In the genomic region with DNA sequence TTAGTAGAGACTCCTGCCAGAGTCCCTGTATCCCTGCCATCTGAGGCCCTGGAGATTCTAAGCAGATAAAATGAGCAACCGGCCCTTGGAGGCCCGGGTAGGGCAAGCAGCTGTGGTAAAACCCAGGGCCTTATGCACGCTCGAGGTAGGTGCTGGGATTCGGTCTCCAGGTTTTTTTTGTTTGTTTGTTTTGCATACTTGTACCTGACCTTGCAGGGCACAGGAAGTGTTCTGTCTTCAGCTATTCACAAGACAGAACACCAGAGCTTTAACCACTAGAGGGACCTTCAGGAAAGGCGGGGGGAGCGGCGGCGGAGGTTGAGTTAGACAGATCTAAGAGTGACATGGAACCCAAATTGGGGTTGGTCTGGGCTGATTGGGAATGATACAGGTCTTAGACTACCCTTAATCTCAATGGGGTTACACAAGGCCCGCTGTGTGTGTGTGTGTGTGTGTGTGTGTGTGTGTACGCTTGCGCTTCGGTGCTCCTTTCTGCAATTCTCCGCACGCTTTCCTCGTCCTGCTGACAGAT, we compare ENCODE assay signal across 8 mouse cellular contexts. TPM values are rescaled to one million over a fixed set of nuclear protein-coding genes. Genes with fewer than 3 reads are reported as not detected.
DNase-seq lines count a peak whose midpoint lies in the region; ATAC-seq and TF ChIP-seq lines count a peak whose summit lies in the region.

No protein-coding gene starts in this region.

- no peaks in the 10 kb centered on the region for H3K36me3 ChIP-seq in CH12.LX (replicated peaks in 1 of 2; ENCODE audit: control insufficient read depth in 1 of 2, insufficient read depth in 1 of 2, low read length in 1 of 2)
- H3K36me3 ChIP-seq in forebrain, embryonic 11.5 days (ENCODE audit: control insufficient read depth, insufficient read depth, low read length): no peaks in the 10 kb centered on the region
- H3K36me3 ChIP-seq in heart, embryonic 16.5 days (ENCODE audit: control insufficient read depth, insufficient read depth): no peaks in the 10 kb centered on the region
- no peaks in the 10 kb centered on the region for H3K36me3 ChIP-seq in liver, embryonic 15.5 days (replicated peaks)
- H3K36me3 ChIP-seq in neural tube, embryonic 13.5 days: no peaks in the 10 kb centered on the region

- H3K9me3 ChIP-seq in CH12.LX (replicated peaks; ENCODE audit: low read length): no peaks in the 10 kb centered on the region
- no peaks in the 10 kb centered on the region for H3K9me3 ChIP-seq in forebrain, embryonic 11.5 days (ENCODE audit: control insufficient read depth, low read length)
- H3K9me3 ChIP-seq in heart, embryonic 16.5 days (replicated peaks; ENCODE audit: control insufficient read depth, low read length): no peaks in the 10 kb centered on the region
- H3K9me3 ChIP-seq in liver, embryonic 15.5 days (replicated peaks): no peaks in the 10 kb centered on the region
- no peaks in the 10 kb centered on the region for H3K9me3 ChIP-seq in neural tube, embryonic 13.5 days

- H3K27me3 ChIP-seq in CH12.LX (replicated peaks): no peaks in the 10 kb centered on the region
- no peaks in the 10 kb centered on the region; the same call in 1 of the 2 replicates for H3K27me3 ChIP-seq in forebrain, embryonic 11.5 days (ENCODE audit: control insufficient read depth, insufficient read depth, low read length)
- no peaks in the 10 kb centered on the region for H3K27me3 ChIP-seq in heart, embryonic 16.5 days (ENCODE audit: control insufficient read depth, insufficient read depth, low read length)
- no peaks in the 10 kb centered on the region; the same call in 1 of the 2 replicates for H3K27me3 ChIP-seq in liver, embryonic 15.5 days
- peaks cover 7% of the 10 kb centered on the region; the same call in 1 of the 2 replicates for H3K27me3 ChIP-seq in neural tube, embryonic 13.5 days

- H3K4me2 ChIP-seq in CH12.LX (ENCODE audit: insufficient read depth, low read depth, poor library complexity, severe bottlenecking): peak overlapping the region; percentile 73
- H3K4me2 ChIP-seq in forebrain, embryonic 11.5 days (ENCODE audit: low read depth, low read length, severe bottlenecking): peak overlapping the region; percentile 77
- peak overlapping the region; percentile 78 for H3K4me2 ChIP-seq in heart, embryonic 16.5 days (ENCODE audit: low read depth, low read length)
- H3K4me2 ChIP-seq in liver, embryonic 15.5 days: peak overlapping the region; percentile 72
- peak overlapping the region; percentile 96 for H3K4me2 ChIP-seq in neural tube, embryonic 13.5 days

- 2% methylated on average over 16 of the region's 16 CpGs for WGBS in forebrain, embryonic 11.5 days
- under 1% methylated on average over 16 of the region's 16 CpGs for WGBS in heart, embryonic 16.5 days
- 2% methylated on average over 16 of the region's 16 CpGs for WGBS in liver, embryonic 15.5 days (ENCODE audit: insufficient replicate concordance)
- WGBS in neural tube, embryonic 13.5 days: 2% methylated on average over 16 of the region's 16 CpGs

- peak overlapping the region; percentile 85 to 96 (median 93) for H3K4me3 ChIP-seq in CH12.LX (replicated peaks in 1 of 3; ENCODE audit: low read depth in 2 of 3, low read length in 2 of 3, poor library complexity in 1 of 3)
- H3K4me3 ChIP-seq in forebrain, embryonic 11.5 days (ENCODE audit: low read depth, low read length): peak overlapping the region; percentile 46
- peak overlapping the region; percentile 61 for H3K4me3 ChIP-seq in heart, embryonic 16.5 days (ENCODE audit: low read length)
- H3K4me3 ChIP-seq in liver, embryonic 15.5 days (replicated peaks): peak overlapping the region; percentile 58
- peak overlapping the region; percentile 59 for H3K4me3 ChIP-seq in neural tube, embryonic 13.5 days

- H3K79me2 ChIP-seq in CH12.LX (replicated peaks; ENCODE audit: control insufficient read depth, extremely low read depth, insufficient read depth, poor library complexity, severe bottlenecking): peaks cover 39% of the 10 kb centered on the region

- TF ChIP-seq EP300 in CH12.LX (IDR thresholded peaks at IDR 0.05; ENCODE audit: low read length): peak; percentile 33; the same call in 1 of the 2 replicates

- in situ Hi-C loops in CH12.LX (cut with MboI; ENCODE audit: low pct_ligation_motif_present, low pct_unique_long_range_greater_than_20kb, low sequenced_read_pairs): no loop called here

- H3K4me1 ChIP-seq in CH12.LX (ENCODE audit: control insufficient read depth in 1 of 2, insufficient read depth in 2 of 2): peaks cover 14 to 33% of the 10 kb centered on the region in 2 experiments
- H3K4me1 ChIP-seq in forebrain, embryonic 11.5 days (replicated peaks; ENCODE audit: control insufficient read depth, insufficient read depth, low read length): peaks cover 2% of the 10 kb centered on the region; the same call in 1 of the 2 replicates
- H3K4me1 ChIP-seq in heart, embryonic 16.5 days (ENCODE audit: control insufficient read depth, insufficient read depth, low read length): peaks cover 2% of the 10 kb centered on the region; the same call in 1 of the 2 replicates
- peaks cover 17% of the 10 kb centered on the region for H3K4me1 ChIP-seq in liver, embryonic 15.5 days (replicated peaks)
- H3K4me1 ChIP-seq in neural tube, embryonic 13.5 days (replicated peaks): peaks cover 14% of the 10 kb centered on the region

- peak overlapping the region; percentile 87 for H3K27ac ChIP-seq in CH12.LX (ENCODE audit: insufficient read depth, low read depth)
- no peak overlapping the region for H3K27ac ChIP-seq in forebrain, embryonic 11.5 days (ENCODE audit: low read depth, low read length)
- H3K27ac ChIP-seq in heart, embryonic 16.5 days (ENCODE audit: low read length): 0 out of 2 replicates have a peak overlapping the region, but pooled peaks have one; percentile 11
- H3K27ac ChIP-seq in liver, embryonic 15.5 days (replicated peaks): peak overlapping the region; percentile 68
- no peak overlapping the region for H3K27ac ChIP-seq in neural tube, embryonic 13.5 days (replicated peaks)

- H3K9ac ChIP-seq in CH12.LX (ENCODE audit: insufficient read depth, low read depth): peak overlapping the region; percentile 88
- H3K9ac ChIP-seq in forebrain, embryonic 11.5 days (ENCODE audit: low read length): peak overlapping the region; percentile 43
- H3K9ac ChIP-seq in heart, embryonic 16.5 days (ENCODE audit: low read length): peak overlapping the region; percentile 68
- H3K9ac ChIP-seq in liver, embryonic 15.5 days: no peak overlapping the region
- H3K9ac ChIP-seq in neural tube, embryonic 13.5 days: peak overlapping the region; percentile 60

- DNase-seq in CH12.LX (ENCODE audit: extremely low read depth): peak; percentile 81
- peak; percentile 36 for DNase-seq in c-Kit-positive CD71-negative TER-119-negative erythroid progenitor cells, embryonic 14.5 days (ENCODE audit: low read depth)
- peak; percentile 71 for DNase-seq in forebrain, embryonic 11.5 days (ENCODE audit: low spot score)
- peak; percentile 61 to 72 for DNase-seq in kidney, postnatal 25 days
- DNase-seq in testis, postnatal 10 days (ENCODE audit: low spot score): peak; percentile 66

- TF ChIP-seq POLR2A in CH12.LX (IDR thresholded peaks at IDR 0.05; ENCODE audit: low read depth, low read length): no peak

- ATAC-seq in forebrain, embryonic 11.5 days (replicated peaks; ENCODE audit: low FRiP score): peak; percentile 79
- ATAC-seq in heart, embryonic 16.5 days (replicated peaks; ENCODE audit: extremely low read depth, insufficient read depth, low FRiP score): peak; percentile 72
- ATAC-seq in liver, embryonic 15.5 days (ENCODE audit: insufficient read depth): peak; percentile 49
- ATAC-seq in neural tube, embryonic 13.5 days (ENCODE audit: low read depth): peak; percentile 86

- dilution Hi-C loops in CH12.LX (cut with MboI; ENCODE audit: extremely low pct_ligation_motif_present, extremely low pct_unique_long_range_greater_than_20kb, low sequenced_read_pairs): no loop called here

- TF ChIP-seq CTCF in CH12.LX (conservative IDR thresholded peaks at IDR 0.05 in 1 of 2, IDR thresholded peaks at IDR 0.05 in 1 of 2; ENCODE audit: low read depth in 2 of 2, low read length in 2 of 2): peak in 1 of 2 experiments; percentile 66; a peak in 2 of 4 replicates

- TF ChIP-seq RAD21 in CH12.LX (IDR thresholded peaks at IDR 0.05; ENCODE audit: low read depth, low read length): peak; percentile 45

TF ChIP-seq in CH12.LX, 34 proteins besides CTCF, POLR2A, EP300 and RAD21 (continues in another document):
- TF ChIP-seq SMC3 (IDR thresholded peaks at IDR 0.05; ENCODE audit: low read depth, low read length) (peak; percentile 56; the same call in 1 of the 2 replicates), ELF1 (IDR thresholded peaks at IDR 0.05; ENCODE audit: low read depth, low read length) (peak; percentile 26; the same call in 1 of the 2 replicates), HCFC1 (IDR thresholded peaks at IDR 0.05; ENCODE audit: low read depth, low read length) (peak; percentile 46; the same call in 1 of the 2 replicates)

RNA-seq across cellular contexts. Expression of a gene that starts 0.6 kb away (rescaled TPM):
- total RNA-seq in CH12.LX (2012; rRNA removed): 27.5 and 40.3 TPM in 2 replicates
- 30.2 and 32.9 TPM in 2 replicates for total RNA-seq in CH12.LX (2014; rRNA removed)
- polyA plus RNA-seq in CH12.LX (2012; ENCODE audit: insufficient read length, low read depth): 40.2 and 44.7 TPM in 2 replicates
- 3.2 and 4.2 TPM in 2 replicates for polyA plus RNA-seq in forebrain, embryonic 11.5 days (2014; fragmentation: Nextera tagmentation; extraction: Ambion mirVana)
- polyA plus RNA-seq in heart, embryonic 16.5 days (2015; fragmentation: Nextera tagmentation; extraction: Ambion mirVana): 5.6 and 5.9 TPM in 2 replicates
- polyA plus RNA-seq in liver, embryonic 15.5 days (2015; fragmentation: Nextera tagmentation; extraction: Ambion mirVana): 3.8 and 4.3 TPM in 2 replicates
- polyA plus RNA-seq in neural tube, embryonic 13.5 days (2015; fragmentation: Nextera tagmentation; extraction: Ambion mirVana): 1.7 and 2.4 TPM in 2 replicates

RNA-seq across cellular contexts. Expression of a gene that starts 27.1 kb away (rescaled TPM):
- not detected in 2 replicates for total RNA-seq in CH12.LX (2012; rRNA removed)
- total RNA-seq in CH12.LX (2014; rRNA removed): not detected in 2 replicates
- polyA plus RNA-seq in CH12.LX (2012; ENCODE audit: insufficient read length, low read depth): not detected in 2 replicates
- polyA plus RNA-seq in forebrain, embryonic 11.5 days (2014; fragmentation: Nextera tagmentation; extraction: Ambion mirVana): 5.6 and 6.9 TPM in 2 replicates
- polyA plus RNA-seq in heart, embryonic 16.5 days (2015; fragmentation: Nextera tagmentation; extraction: Ambion mirVana): 6.6 and 7.5 TPM in 2 replicates
- 1.2 and 1.5 TPM in 2 replicates for polyA plus RNA-seq in liver, embryonic 15.5 days (2015; fragmentation: Nextera tagmentation; extraction: Ambion mirVana)
- 4.4 and 5.7 TPM in 2 replicates for polyA plus RNA-seq in neural tube, embryonic 13.5 days (2015; fragmentation: Nextera tagmentation; extraction: Ambion mirVana)

RNA-seq across cellular contexts. Expression of a gene that starts 30.6 kb away (rescaled TPM):
- total RNA-seq in CH12.LX (2012; rRNA removed) (0.13 TPM in 1 of 2 replicates, not detected in the other), CH12.LX (2014; rRNA removed) (not detected in 2 replicates)
- not detected in 2 replicates for polyA plus RNA-seq in CH12.LX (2012; ENCODE audit: insufficient read length, low read depth)
- polyA plus RNA-seq in forebrain, embryonic 11.5 days (2014; fragmentation: Nextera tagmentation; extraction: Ambion mirVana): not detected in 2 replicates
- not detected in 2 replicates for polyA plus RNA-seq in heart, embryonic 16.5 days (2015; fragmentation: Nextera tagmentation; extraction: Ambion mirVana)
- polyA plus RNA-seq in liver, embryonic 15.5 days (2015; fragmentation: Nextera tagmentation; extraction: Ambion mirVana): not detected in 2 replicates
- polyA plus RNA-seq in neural tube, embryonic 13.5 days (2015; fragmentation: Nextera tagmentation; extraction: Ambion mirVana): not detected in 2 replicates

Comparison
In these comparisons a context has a peak if more than half of its experiments do, and no peak if none do; other contexts are left out.
1. H3K27ac ChIP-seq: peak in CH12.LX (single experiment), heart, embryonic 16.5 days (single experiment) and liver, embryonic 15.5 days (single experiment); none in forebrain, embryonic 11.5 days (single experiment) and neural tube, embryonic 13.5 days (single experiment).
2. Peak in every context shown above with its lines, with median percentiles within 50 percentile points of each other: DNase-seq, H3K4me2 ChIP-seq, H3K4me3 ChIP-seq and ATAC-seq.